Mouse (Mus musculus) bone marrow, adult 2 months (tissue): ENCODE measurements around the gene Ap5m1.
"Not testable (repeated sequence)": the region's sequence is repeated elsewhere in the genome, so short reads cannot be mapped to it uniquely, and the experiment has no call there.

ENCODE experiments used
- CTCF ChIP-seq: fragments of 200-500 bp; IDR thresholded peaks from 2 replicates; pipeline ENCODE4 v1.5.1; 2011; ENCODE audit warnings: low read length, control low read depth; ENCODE audit not compliant: control insufficient read depth, insufficient read depth
- POLR2A ChIP-seq: fragments of 200-500 bp; IDR thresholded peaks from 2 replicates; pipeline ENCODE4 v1.6.1; 2011; ENCODE audit warnings: low read depth, mild to moderate bottlenecking, control low read depth, low read length, borderline replicate concordance; ENCODE audit not compliant: control insufficient read depth

DNA sequence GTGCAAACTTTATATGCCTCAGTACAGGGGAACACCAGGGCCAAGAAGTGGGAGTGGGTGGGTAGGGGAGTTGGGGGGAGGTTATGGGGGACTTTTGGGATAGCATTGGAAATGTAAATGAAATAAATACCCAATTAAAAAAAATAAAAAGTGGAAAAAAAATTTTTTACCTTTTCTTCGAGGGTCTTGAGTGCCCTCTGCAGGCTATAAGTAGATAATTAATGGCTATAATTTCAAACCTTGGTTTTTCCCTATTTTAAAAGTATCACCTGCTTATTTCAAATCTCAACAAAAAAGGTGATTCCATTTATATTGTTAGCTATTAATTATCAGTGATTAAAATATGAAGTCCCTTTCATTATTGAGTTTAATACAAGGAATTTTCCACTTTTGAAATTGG lies 25.9 kb downstream of the Ap5m1 start:
- not testable (repeated sequence) for TF ChIP-seq CTCF, POLR2A
